Mouse (Mus musculus) forebrain, embryonic 12.5 days (tissue): ENCODE results near the gene Slc2a9. TPM values are rescaled to one million over a fixed set of nuclear protein-coding genes. Genes with fewer than 3 reads are reported as not detected.
A peak's percentile ranks its signal among the peaks of the same experiment; 100 is the strongest.

Experiments used
- ATAC-seq: fragments of 200-750 bp; cut with Nextera tagmentation; 2 replicates; pipeline ENCODE4 v1.8.0; 2017; ENCODE audit warnings: moderate TSS enrichment; ENCODE audit not compliant: low FRiP score
- H3K27ac ChIP-seq: fragments of 300-500 bp; sonication (generic); 2 replicates; pipeline ENCODE4 v1.5.1; 2016; ENCODE audit warnings: mild to moderate bottlenecking
- H3K27me3 ChIP-seq: fragments of 300-500 bp; sonication (generic); 2 replicates; pipeline ENCODE4 v1.6.1; 2016; ENCODE audit warnings: mild to moderate bottlenecking
- H3K36me3 ChIP-seq: fragments of 300-500 bp; sonication (generic); replicated peaks from 2 replicates; pipeline ENCODE4 v1.6.1; 2016; ENCODE audit warnings: mild to moderate bottlenecking
- H3K4me1 ChIP-seq: fragments of 300-500 bp; sonication (generic); 2 replicates; pipeline ENCODE4 v1.6.1; 2016
- H3K4me2 ChIP-seq: fragments of 300-500 bp; sonication (generic); 2 replicates; pipeline ENCODE4 v1.6.1; 2016; ENCODE audit warnings: mild to moderate bottlenecking, moderate library complexity
- H3K4me3 ChIP-seq: fragments of 300-500 bp; sonication (generic); replicated peaks from 2 replicates; pipeline ENCODE4 v1.5.1; 2016; ENCODE audit warnings: mild to moderate bottlenecking
- H3K9ac ChIP-seq: fragments of 300-500 bp; sonication (generic); 2 replicates; pipeline ENCODE4 v1.6.1; 2016; ENCODE audit warnings: mild to moderate bottlenecking
- H3K9me3 ChIP-seq: fragments of 300-500 bp; sonication (generic); 2 replicates; pipeline ENCODE4 v1.6.1; 2016
- WGBS: fragments of 180-500 bp; shearing (Covaris S2); methylation state at CpG from one replicate; pipeline ENCODE4 v1.1.7; 2016; 5-methylcytosine and 5-hydroxymethylcytosine counted together
- polyA plus RNA-seq: library from polyadenylated mRNA; unstranded; fragments of >200 nt; fragmentation: Nextera tagmentation; extraction: Ambion mirVana; gene quantifications from 2 replicates; pipeline ENCODE4 v1.2.1, GENCODE M21; 2016

Slc2a9 gene
- polyA plus RNA-seq, 1 experiment from 2014 or later, result 0.29 TPM

DNA sequence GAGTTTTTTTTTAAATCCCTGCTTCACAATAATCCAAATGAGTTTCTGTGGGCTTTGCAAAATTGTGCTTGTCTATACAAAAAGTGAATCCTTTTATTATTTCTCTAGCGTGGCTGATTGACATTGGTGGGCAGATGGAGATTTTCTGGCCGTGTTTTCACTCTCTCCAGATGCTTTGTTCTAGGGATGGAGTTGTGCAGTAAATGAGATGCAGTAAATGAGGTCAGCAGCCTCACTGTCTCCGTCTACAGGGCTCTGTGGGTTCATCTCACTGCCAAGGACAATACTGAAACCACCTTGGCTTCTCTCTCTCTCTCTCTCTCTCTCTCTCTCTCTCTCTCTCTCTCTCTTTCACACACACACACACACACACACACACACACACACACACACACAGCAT is 99.3 kb downstream of the Slc2a9 start:
- H3K36me3 ChIP-seq, result no peaks in the 10 kb centered on the region
- ATAC-seq, result no peak
- WGBS, result 27% methylated on average over 3 of the region's 3 CpGs

DNA sequence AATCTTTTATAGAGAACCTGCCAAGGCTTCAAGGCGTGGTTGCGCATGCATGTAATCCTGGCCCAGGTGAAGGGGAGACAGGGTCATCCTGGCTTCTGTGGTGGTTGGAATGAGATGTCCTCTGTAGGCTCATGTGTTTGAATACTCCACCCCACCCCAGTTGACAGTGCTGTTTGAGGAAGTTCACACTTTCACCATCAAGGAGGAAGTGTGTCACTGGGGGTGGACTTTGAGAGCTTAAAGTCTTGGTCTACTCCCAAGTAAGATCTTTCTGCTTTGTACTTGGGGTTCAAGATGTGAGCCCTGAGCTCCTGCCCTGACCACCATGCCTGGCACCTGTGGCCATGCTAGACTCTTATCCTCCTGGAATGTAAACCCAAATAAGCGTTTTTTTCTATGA is 100.7 kb downstream of the Slc2a9 start:
- Histone ChIP-seq H3K4me2 (no peak overlapping the region), H3K27me3 (no peaks in the 10 kb centered on the region), H3K4me1 (no peaks in the 10 kb centered on the region), H3K36me3 (no peaks in the 10 kb centered on the region), H3K27ac (no peak overlapping the region), H3K9ac (no peak overlapping the region), H3K4me3 (no peak overlapping the region), H3K9me3 (no peaks in the 10 kb centered on the region)
- WGBS, result 89% methylated on average over 3 of the region's 3 CpGs
- ATAC-seq, result no peak

More for the DNA sequence above, 99.3 kb downstream of the Slc2a9 start:
- Histone ChIP-seq H3K9me3 (no peaks in the 10 kb centered on the region), H3K4me3 (no peak overlapping the region), H3K4me1 (no peaks in the 10 kb centered on the region), H3K27me3 (no peaks in the 10 kb centered on the region), H3K27ac (no peak overlapping the region), H3K4me2 (no peak overlapping the region), H3K9ac (no peak overlapping the region)

DNA sequence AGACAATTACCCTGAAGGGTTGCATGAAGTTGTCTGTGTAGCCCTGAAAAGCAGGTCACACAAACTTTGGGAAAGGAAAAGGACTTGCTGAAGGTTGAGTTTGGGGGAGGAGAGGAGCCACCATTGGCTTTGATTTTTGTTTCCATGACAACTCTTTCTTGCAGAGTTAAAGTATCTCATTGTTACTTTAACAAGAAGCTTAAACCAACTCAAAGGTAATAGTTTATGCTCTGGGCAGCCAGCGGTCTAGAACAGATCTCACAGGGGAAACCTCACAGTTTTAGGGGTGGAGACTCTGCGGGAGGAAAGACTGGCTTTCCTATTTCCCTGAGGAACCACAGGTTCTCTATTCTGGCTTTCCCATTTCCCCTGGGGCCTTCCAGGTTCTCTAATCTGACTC is 114.1 kb downstream of the Slc2a9 start:
- Histone ChIP-seq H3K27me3 (no peaks in the 10 kb centered on the region; the same call in 1 of the 2 replicates), H3K9ac (no peak overlapping the region), H3K4me3 (no peak overlapping the region), H3K4me2 (peak overlapping the region; percentile 4; the same call in 1 of the 2 replicates), H3K27ac (0 out of 2 replicates have a peak overlapping the region, but pooled peaks have one; percentile 42), H3K4me1 (peaks cover 24% of the 10 kb centered on the region), H3K9me3 (no peaks in the 10 kb centered on the region), H3K36me3 (no peaks in the 10 kb centered on the region)
- 8% methylated on average over 2 of the region's 2 CpGs for WGBS
- no peak for ATAC-seq

DNA sequence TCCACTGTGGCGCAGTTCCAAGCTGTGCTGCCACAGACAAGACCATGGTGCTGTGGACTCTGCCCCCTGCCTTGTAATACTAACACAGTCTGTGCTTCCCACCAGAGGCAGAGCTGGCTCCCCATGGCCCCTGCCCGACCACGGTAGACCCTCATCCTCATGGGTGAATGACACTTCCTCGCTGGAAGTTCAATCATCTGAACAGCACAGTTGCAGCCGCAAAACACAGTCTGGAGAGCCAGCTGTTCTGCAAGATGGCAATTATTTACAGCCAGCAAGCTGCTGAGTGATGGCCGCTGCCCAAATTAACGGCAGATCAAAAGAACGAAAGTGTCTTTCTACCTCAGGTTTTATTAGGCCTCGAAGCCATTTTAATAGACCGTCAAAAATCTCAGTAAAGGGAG is 114.5 kb downstream of the Slc2a9 start:
- ATAC-seq, result peak; percentile 42; the same call in 1 of the 2 replicates
- H3K36me3 ChIP-seq, result no peaks in the 10 kb centered on the region
- 22% methylated on average over 10 of the region's 10 CpGs for WGBS
- peaks cover 24% of the 10 kb centered on the region for H3K4me1 ChIP-seq
- 0 out of 2 replicates have a peak overlapping the region, but pooled peaks have one; percentile 13 for H3K27ac ChIP-seq
- no peak overlapping the region for H3K4me3 ChIP-seq
- no peaks in the 10 kb centered on the region; the same call in 1 of the 2 replicates for H3K27me3 ChIP-seq
- H3K4me2 ChIP-seq, result peak overlapping the region; percentile 4; the same call in 1 of the 2 replicates
- no peak overlapping the region for H3K9ac ChIP-seq
- H3K9me3 ChIP-seq, result no peaks in the 10 kb centered on the region

DNA sequence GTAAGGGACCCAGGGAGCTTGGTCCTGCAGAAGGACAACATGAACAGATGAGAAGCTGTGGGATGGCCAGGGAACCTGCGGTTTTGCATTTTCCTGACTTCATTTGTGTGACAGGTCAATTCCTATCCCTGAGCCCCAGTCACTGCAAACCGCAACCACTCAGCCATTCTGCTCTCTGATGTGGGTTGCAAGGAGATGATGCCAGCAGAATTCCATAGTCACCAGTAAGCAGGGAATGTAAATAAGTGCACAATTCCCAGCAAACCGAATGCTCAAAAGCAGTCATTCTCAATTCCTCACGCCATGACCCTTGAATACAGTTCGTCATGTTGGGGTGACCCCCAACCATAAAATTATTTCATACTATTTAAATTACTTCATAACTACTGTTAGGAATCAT is 123.0 kb downstream of the Slc2a9 start:
- Histone ChIP-seq H3K4me1 (no peaks in the 10 kb centered on the region), H3K9me3 (no peaks in the 10 kb centered on the region), H3K4me3 (no peak overlapping the region), H3K9ac (no peak overlapping the region), H3K36me3 (no peaks in the 10 kb centered on the region), H3K4me2 (no peak overlapping the region), H3K27ac (no peak overlapping the region), H3K27me3 (no peaks in the 10 kb centered on the region)
- WGBS, result 91% methylated on average over 5 of the region's 5 CpGs
- no peak for ATAC-seq

DNA sequence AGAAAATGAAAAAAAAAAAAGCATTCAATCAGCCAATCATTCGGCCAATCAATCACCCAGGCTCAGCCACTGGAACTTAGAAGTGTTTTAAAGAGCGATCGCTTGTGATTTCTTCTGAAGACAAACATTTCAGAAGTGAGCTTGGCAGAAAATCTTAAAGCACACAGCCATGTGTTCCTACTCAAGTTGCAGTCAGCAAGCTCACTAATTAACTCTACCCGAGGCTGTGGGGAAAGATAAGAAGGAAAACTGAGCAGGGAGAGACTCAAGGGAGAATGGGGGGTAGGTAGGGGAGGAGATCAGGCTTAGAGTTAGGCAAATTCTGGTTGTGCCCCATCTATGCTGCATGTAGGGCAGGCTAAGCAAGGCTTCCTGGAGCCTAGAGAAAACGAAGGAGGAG is 130.6 kb downstream of the Slc2a9 start:
- H3K4me1 ChIP-seq, result no peaks in the 10 kb centered on the region
- 51% methylated on average over 5 of the region's 5 CpGs for WGBS
- H3K4me3 ChIP-seq, result no peak overlapping the region
- ATAC-seq, result no peak
- no peaks in the 10 kb centered on the region for H3K9me3 ChIP-seq
- H3K27me3 ChIP-seq, result no peaks in the 10 kb centered on the region
- no peak overlapping the region for H3K9ac ChIP-seq
- H3K36me3 ChIP-seq, result no peaks in the 10 kb centered on the region
- no peak overlapping the region for H3K27ac ChIP-seq
- H3K4me2 ChIP-seq, result no peak overlapping the region

DNA sequence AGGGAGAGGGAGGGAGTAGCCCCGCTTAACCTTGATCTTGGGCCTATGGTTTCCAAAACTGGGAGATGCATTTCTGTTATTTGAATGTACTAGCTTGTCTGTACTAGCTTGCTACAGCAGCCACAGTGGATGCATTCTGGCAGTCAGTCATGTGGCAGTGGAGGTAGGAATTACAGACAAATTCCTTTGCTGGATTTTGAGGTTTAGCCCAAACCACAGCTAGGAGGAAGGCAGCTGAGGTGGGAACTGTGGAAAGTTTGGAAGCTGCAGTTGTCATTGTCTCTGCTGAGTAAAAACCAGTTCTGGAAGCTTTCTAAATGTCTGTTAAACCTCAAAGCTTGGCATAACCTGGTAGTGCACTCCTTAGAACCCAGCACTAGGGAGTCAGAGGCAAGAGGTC is 131.6 kb downstream of the Slc2a9 start:
- Histone ChIP-seq H3K27ac (no peak overlapping the region), H3K27me3 (no peaks in the 10 kb centered on the region), H3K9me3 (no peaks in the 10 kb centered on the region), H3K4me1 (peaks cover 9% of the 10 kb centered on the region), H3K9ac (no peak overlapping the region), H3K36me3 (no peaks in the 10 kb centered on the region), H3K4me3 (no peak overlapping the region), H3K4me2 (no peak overlapping the region)
- WGBS, result 67% methylated on average over 1 of the region's 1 CpGs
- ATAC-seq, result no peak

DNA sequence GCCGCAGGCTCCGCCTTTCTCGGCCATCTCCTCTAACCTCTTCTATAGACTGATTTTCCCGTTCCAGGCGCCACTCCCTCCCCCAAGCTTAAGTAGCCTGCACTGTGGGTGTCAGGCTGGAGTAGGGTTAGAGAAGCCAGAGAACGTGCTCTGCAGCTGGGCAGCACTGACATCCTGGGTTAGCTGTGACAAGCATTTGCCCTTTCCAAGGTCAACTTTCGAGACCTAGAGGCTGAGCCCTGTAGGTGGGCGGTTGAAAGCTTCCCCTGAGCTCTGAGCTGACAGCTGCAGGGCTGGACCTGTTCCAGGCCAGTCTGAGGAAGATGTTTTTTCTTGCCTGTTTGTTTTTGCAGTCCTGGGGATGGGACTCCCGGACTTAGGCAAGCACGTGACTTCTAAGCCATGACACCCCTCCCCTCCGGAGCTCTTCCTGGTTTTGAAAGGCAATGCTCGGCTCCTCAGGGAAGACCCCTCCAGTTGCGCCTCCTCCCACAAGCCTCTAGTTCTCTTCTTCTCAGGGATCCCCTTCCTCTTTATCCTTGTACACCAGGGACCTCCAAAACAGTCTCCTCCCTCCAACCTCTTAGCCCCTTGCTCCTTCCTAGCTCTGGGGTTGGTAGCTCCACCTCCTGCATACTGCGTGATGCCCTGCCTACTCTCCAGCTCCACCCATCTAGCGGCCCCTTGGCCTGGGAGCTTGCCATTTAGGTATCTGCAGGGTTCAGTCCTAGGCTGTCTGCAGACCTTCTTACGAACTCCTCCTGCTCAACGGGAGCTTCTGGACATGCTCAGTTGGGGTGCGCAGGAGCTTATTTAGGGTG is 136.1 kb downstream of the Slc2a9 start:
- WGBS, result 9% methylated on average over 18 of the region's 18 CpGs
- Histone ChIP-seq H3K27ac (no peak overlapping the region), H3K9me3 (no peaks in the 10 kb centered on the region), H3K4me3 (peak overlapping the region; percentile 25), H3K9ac (no peak overlapping the region), H3K4me2 (peak overlapping the region; percentile 52), H3K4me1 (peaks cover 18% of the 10 kb centered on the region), H3K36me3 (no peaks in the 10 kb centered on the region), H3K27me3 (no peaks in the 10 kb centered on the region; the same call in 1 of the 2 replicates)
- ATAC-seq, result peak; percentile 46; the same call in 1 of the 2 replicates

DNA sequence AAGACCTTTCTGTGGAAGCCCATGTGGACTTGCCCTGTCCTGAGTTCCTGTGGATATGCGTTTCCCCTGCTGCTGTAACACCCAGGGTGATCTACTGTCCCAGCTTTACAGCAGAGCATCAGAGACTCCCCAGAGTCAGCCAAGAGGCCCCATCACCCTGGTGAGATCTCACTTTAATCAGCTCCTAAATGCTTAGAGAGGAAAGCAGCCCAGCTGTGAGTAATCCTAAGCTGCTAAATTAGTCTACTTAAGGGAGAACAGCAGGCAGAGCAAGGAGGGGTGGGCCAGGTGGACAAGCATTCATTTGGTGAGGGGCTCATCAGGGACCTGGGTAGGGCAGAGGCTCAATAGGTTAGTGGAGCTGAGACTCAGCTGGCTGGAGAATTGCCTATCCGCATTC is 137.4 kb downstream of the Slc2a9 start:
- H3K9me3 ChIP-seq, result no peaks in the 10 kb centered on the region
- 19% methylated on average over 2 of the region's 2 CpGs for WGBS

DNA sequence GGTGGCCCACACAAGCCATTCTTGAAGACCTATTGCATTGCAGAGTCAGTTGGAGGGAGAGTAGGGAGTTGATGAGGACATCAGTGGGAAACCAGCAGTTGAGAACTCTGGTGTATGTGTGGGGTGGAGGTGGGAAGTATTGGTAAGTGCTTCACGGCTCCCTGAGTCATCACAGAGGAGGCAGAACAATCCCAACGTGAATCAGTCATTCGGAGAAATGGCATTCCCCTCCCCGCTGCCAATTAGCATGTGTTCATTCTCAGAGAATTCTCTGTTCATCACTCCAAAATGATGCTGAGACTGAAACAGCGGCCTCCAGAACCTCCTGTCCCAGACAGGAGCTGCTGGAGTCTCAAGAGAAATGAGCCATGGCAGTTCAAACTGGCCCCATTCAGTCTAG is 138.5 kb downstream of the Slc2a9 start:
- 68% methylated on average over 5 of the region's 5 CpGs for WGBS
- Histone ChIP-seq H3K36me3 (no peaks in the 10 kb centered on the region), H3K9ac (no peak overlapping the region), H3K27ac (no peak overlapping the region), H3K4me2 (no peak overlapping the region), H3K9me3 (no peaks in the 10 kb centered on the region), H3K27me3 (no peaks in the 10 kb centered on the region; the same call in 1 of the 2 replicates), H3K4me1 (peaks cover 18% of the 10 kb centered on the region), H3K4me3 (no peak overlapping the region)
- ATAC-seq, result no peak

More for the DNA sequence above, 137.4 kb downstream of the Slc2a9 start:
- H3K36me3 ChIP-seq, result no peaks in the 10 kb centered on the region
- H3K9ac ChIP-seq, result no peak overlapping the region
- H3K4me2 ChIP-seq, result no peak overlapping the region
- H3K27me3 ChIP-seq, result no peaks in the 10 kb centered on the region; the same call in 1 of the 2 replicates
- H3K4me1 ChIP-seq, result peaks cover 18% of the 10 kb centered on the region
- ATAC-seq, result 0 out of 2 replicates have a peak, but pooled peaks have one; percentile 7
- no peak overlapping the region for H3K4me3 ChIP-seq
- no peak overlapping the region for H3K27ac ChIP-seq

DNA sequence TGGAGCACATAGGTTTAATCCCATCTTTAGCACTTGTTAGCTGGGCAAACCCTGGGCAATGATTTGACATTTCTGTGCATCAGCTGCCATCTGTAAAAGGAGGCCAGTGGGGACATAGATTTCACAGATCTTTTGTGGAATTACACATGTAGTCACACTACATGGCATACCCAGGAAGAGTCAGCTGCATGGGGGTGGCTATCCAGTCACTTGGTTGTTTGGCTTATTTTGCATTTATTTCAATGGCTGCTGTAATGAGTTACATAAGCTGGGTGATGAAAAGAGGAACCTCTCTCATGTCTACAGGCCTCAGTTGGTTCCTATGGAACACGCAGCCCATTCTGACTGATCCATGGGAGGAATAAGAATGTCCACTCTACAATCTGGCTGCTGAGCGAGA is 143.2 kb downstream of the Slc2a9 start:
- Histone ChIP-seq H3K4me2 (no peak overlapping the region), H3K4me1 (no peaks in the 10 kb centered on the region; the same call in 1 of the 2 replicates), H3K9ac (no peak overlapping the region), H3K4me3 (no peak overlapping the region), H3K36me3 (no peaks in the 10 kb centered on the region), H3K27me3 (no peaks in the 10 kb centered on the region), H3K27ac (no peak overlapping the region), H3K9me3 (no peaks in the 10 kb centered on the region)
- ATAC-seq, result no peak
- WGBS, result 70% methylated on average over 2 of the region's 2 CpGs

DNA sequence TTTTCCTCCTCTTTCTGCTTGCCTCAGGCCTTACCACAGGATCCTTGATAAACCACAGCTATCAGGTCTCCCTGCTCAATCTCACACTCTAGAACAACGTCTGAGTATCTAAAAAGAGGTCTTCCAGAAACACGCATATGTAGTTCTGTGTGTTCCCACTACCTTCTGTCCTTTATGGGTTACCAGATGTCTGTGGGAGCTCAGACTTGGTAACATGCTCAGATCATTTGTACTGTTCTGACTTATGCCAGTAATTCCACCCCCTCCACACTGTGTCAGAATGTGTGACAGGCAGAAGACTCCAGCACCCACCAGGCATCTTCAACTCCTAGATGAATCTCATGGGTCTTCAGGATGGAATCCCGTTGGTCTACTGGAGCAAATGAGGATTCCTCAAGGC is 146.0 kb downstream of the Slc2a9 start:
- H3K4me2 ChIP-seq, result no peak overlapping the region
- no peak for ATAC-seq
- no peak overlapping the region for H3K4me3 ChIP-seq
- no peak overlapping the region for H3K9ac ChIP-seq
- no peaks in the 10 kb centered on the region for H3K9me3 ChIP-seq
- no peaks in the 10 kb centered on the region for H3K36me3 ChIP-seq
- no peaks in the 10 kb centered on the region for H3K27me3 ChIP-seq
- no peak overlapping the region for H3K27ac ChIP-seq
- WGBS, result 81% methylated on average over 3 of the region's 3 CpGs
- no peaks in the 10 kb centered on the region; the same call in 1 of the 2 replicates for H3K4me1 ChIP-seq
